Mouse (Mus musculus) layer of hippocampus, adult 2 months (tissue): ENCODE results near the gene Olfr692. TPM values are rescaled to one million over a fixed set of nuclear protein-coding genes. Genes with fewer than 3 reads are reported as not detected.
A peak's percentile ranks its signal among the peaks of the same experiment; 100 is the strongest.
"Not testable (repeated sequence)": the region's sequence is repeated elsewhere in the genome, so short reads cannot be mapped to it uniquely, and the experiment has no call there.

Experiments
- DNase-seq, 2 experiments: peaks; one replicate each; pipeline ENCODE4 v3.0.0; 2022; ENCODE audit warnings: low spot score in 2 of 2
- H3K27ac ChIP-seq: fragments of 200-600 bp; 2 replicates; pipeline ENCODE4 v1.8.1; 2022
- H3K4me3 ChIP-seq: fragments of 200-600 bp; 2 replicates; pipeline ENCODE4 v1.8.1; 2022; ENCODE audit warnings: mild to moderate bottlenecking
- CTCF ChIP-seq: fragments of 200-600 bp; conservative IDR thresholded peaks from 2 replicates; pipeline ENCODE4 v1.8.1; 2022; ENCODE audit warnings: antibody characterized with exemption, mild to moderate bottlenecking, moderate library complexity
- total RNA-seq, 2 experiments: library from RNA; stranded (reverse); gene quantifications; 2 replicates each; pipeline ENCODE4 v1.2.3; 2021

The Olfr692 gene
- total RNA-seq, 2 experiments from 2014 or later = not detected

- Histone ChIP-seq H3K4me3 (no peak overlapping the region), H3K27ac (no peak overlapping the region)
- no peak for DNase-seq
- TF ChIP-seq CTCF = no peak
Measured at GRCm38 (mm10) chr7:105387696-105388095, 19.7 kb downstream of the Olfr692 start.

GRCm38 (mm10) chr7:105390236-105390635 lies 22.2 kb downstream of the Olfr692 start:
- no peak for DNase-seq
- H3K4me3 ChIP-seq = no peak overlapping the region
- no peak overlapping the region for H3K27ac ChIP-seq
- no peak for TF ChIP-seq CTCF

GRCm38 (mm10) chr7:105394606-105395005 lies 26.6 kb downstream of the Olfr692 start:
- TF ChIP-seq CTCF = no peak
- Histone ChIP-seq H3K4me3 (no peak overlapping the region), H3K27ac (no peak overlapping the region)
- no peak for DNase-seq

DNA sequence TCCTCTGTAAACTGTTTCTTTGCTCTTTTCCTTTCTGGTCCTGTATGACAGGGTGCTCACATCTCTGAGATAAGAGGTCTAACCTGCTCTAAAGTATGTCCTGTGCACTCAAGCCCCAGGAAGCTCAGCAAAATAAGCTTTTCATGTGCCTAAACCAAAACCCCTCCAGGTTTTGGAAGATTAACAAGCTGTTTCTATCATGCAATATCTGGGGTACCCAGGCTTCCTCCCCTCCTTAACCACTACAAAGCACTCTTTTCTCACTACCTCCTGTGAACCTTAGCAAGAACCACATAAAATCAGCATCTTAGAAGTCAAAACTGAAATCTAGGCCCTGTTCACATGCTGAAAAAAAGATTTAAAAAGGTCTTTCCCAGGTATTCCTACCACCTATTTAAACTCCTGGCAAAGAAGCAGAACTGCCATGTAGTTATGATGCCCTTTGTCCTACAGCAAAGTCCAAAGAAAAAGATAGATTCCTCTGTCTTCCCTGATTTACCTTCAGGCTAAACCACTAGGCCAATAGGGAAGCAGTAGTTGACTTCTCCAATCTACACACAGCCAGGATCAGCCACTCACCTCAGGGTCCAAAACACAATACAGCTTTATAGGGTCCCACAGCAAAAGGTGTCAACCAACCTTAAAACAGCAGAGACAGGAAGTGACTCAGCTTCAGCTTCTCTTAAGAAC lies 27.2 kb downstream of the Olfr692 start:
- DNase-seq = no peak
- H3K27ac ChIP-seq = no peak overlapping the region
- no peak for TF ChIP-seq CTCF
- H3K4me3 ChIP-seq = no peak overlapping the region

- no peak overlapping the region for H3K4me3 ChIP-seq
- no peak for DNase-seq
- no peak overlapping the region for H3K27ac ChIP-seq
- TF ChIP-seq CTCF = no peak
Measured at GRCm38 (mm10) chr7:105396126-105396525, 28.1 kb downstream of the Olfr692 start.

DNA sequence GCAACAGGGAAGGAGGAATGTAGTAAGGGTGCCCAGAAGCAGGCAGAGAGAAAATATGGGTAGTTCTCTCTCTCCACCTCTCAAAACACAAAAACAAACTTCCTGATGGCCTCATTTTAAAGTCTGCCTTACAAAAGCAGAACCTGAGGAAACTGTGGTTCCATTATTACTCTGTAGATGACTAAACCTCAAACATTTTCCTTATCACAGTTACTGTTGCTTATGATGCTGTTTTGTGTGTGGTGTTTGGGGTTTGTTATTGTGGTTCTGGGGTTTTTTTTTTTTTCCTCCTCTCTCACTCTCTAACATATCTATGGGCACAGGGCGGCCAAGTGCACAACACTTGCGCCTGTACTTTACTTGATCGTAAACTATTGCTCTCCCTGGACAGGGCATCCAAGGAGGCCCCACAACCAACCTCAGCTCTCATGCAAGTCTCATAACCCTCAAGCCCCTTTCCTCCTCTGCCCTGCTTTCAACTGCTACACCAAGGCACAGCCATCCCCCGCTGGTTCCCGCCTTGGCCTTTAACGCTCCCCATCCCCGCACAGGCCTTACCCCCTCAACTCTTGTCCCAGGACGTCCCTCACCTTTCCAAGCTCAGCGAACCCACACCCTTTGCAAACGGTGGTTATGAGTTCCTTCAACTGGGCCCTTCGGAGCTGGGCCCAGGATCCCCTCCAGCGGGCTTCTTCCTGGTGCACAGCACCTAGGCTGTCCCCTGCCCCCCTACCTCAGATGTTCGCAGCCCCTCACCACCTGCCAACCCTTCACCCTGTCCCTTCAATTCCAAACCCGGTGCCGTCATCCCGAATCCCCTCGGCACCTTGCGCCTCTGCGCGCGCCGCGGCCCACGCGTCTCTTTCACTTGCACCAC lies 31.3 kb downstream of the Olfr692 start:
- DNase-seq = peak in 1 of 2 experiments; percentile 14
- no peak for TF ChIP-seq CTCF
- Histone ChIP-seq H3K4me3 (peak overlapping the region; percentile 96), H3K27ac (peak overlapping the region; percentile 93)

DNA sequence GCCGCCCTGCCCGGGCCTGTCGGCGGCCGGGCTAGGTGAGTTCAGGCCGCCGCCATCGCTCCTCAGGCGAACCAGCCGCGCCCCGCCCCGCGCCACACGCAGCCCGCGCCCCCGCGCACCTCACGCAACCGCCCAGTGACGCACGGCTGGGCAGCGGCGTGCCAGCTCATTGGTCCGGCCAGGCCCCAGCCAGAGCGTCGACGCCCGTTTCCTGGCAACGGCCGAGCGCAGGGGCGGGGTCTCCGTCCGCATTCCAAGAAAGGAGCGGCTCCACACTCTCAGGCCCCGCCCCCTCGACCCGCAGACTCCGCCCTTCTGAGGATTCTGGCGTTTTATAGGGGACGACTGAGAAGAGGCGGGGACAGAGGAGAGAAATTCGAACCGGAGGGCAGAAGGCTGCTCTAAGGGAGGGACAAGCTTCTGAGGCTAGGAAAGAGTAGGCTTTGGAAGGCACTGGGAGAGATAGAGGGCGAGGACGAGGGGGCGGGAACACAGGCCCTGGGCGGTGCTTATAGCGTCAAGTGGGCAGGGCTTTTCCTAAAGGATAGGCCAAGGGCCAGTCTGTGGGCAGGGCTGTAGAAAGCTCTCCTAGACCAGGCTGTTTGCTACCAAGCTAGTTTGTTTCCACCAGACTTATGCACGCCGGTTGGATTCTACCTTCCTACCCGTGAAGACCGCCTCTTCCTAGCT lies 32.0 kb downstream of the Olfr692 start, which contains the start of gene Fam160a2:
Gene Fam160a2 (minus strand): TSS at position 120 of the 690 bp plus-strand sequence.
- H3K27ac ChIP-seq = peak within 1 kb of the TSS; percentile 93
- no peak for TF ChIP-seq CTCF
- peak; percentile 100 for DNase-seq
- H3K4me3 ChIP-seq = peak within 1 kb of the TSS; percentile 96

- no peak within 1 kb of the TSS for H3K4me3 ChIP-seq
- TF ChIP-seq CTCF = no peak
- no peak for DNase-seq
- H3K27ac ChIP-seq = no peak within 1 kb of the TSS
Measured at GRCm38 (mm10) chr7:105404268-105404667, 36.2 kb downstream of the Olfr692 start, which contains the start of gene Cnga4. TSS of gene Cnga4 (plus strand) at chr7:105404568.

DNA sequence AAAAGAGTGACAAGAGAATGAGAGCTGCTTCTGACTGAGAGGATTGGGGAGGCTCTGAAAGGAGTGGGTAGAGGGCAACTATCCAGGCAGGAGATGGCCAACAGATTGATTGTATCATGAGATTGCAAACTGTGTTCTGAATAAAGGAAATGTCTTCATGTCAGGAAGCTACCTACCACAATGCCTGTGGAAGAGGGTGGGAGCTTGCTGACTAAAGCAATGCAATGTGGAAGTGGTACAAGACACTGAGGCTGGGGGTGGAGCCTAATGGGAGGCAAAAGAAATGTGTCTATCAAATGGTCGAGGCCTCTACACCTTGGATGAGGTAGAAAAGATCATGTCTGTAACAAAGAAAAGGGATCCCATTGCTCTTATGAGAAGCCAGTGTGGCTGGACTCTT lies 38.3 kb downstream of the Olfr692 start:
- no peak for TF ChIP-seq CTCF
- Histone ChIP-seq H3K4me3 (no peak overlapping the region), H3K27ac (no peak overlapping the region)
- no peak for DNase-seq

DNA sequence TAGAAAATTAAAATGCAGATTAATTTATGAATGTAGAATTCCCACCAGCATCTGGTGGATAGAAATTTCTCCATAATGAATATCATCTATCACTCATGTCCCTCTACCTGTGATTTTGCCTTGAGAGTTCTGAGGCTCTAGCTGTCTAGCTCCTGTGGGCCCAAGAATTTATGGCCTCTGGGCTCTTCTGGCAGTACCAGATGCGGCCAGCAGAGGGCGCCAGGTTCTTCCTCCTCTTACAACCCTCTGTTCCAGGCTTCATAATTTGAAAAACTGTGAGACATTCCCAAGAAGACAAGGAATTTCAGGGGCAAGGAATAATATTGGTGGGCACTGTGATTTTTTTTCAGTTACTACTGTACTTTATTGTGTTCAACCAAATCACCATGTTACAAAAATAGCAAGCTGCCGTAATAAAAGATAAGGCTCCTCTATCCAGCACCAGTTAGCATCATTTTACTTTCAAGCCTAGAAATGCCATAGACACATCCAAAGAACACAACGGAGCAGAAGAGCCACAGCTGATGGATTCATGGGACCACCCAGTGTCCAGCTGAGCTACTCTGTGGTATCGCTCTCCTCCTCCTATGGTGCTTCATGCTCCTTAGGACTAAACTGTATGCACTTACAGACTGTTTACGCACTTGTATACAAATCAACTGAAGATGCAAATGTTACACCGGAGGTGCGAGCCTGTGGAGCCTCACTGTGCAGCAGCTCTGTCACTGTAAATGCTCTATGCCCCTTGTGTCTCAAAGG lies 44.0 kb downstream of the Olfr692 start:
- peak; percentile 97 for TF ChIP-seq CTCF
- not testable (repeated sequence) for H3K4me3 ChIP-seq
- peak; percentile 77 to 90 for DNase-seq

GRCm38 (mm10) chr7:105414385-105414784 lies 46.4 kb downstream of the Olfr692 start:
- no peak for TF ChIP-seq CTCF
- DNase-seq = peak in 1 of 2 experiments; percentile 30
- Histone ChIP-seq H3K27ac (no peak overlapping the region), H3K4me3 (no peak overlapping the region)

More for the DNA sequence above, 44.0 kb downstream of the Olfr692 start:
- H3K27ac ChIP-seq = not testable (repeated sequence)

DNA sequence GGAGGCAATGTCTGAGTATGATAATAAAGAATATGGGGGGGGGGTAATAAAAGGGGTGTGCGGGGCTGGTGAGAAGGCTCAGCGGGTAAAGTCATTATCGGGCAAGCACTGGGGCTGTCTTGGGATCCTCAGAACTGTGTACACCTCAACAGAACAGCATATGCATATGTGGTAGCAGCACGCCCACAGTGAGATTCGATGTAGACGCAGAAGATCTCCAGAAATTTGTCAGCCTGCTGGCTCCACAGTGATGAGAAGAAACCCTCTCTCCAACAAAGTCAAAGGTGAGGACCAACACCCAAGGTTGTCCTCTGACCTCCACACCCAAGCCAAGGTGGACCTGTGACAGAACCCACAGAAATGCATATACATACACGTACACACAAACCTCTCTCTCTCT lies 48.5 kb downstream of the Olfr692 start:
- no peak for DNase-seq
- TF ChIP-seq CTCF = no peak
- Histone ChIP-seq H3K4me3 (no peak overlapping the region), H3K27ac (no peak overlapping the region)
